Mouse (Mus musculus): ENCODE measurements around the gene Klf17. TPM values are rescaled to one million over a fixed set of nuclear protein-coding genes. Genes with fewer than 3 reads are reported as not detected.
"Not testable (repeated sequence)": the region's sequence is repeated elsewhere in the genome, so short reads cannot be mapped to it uniquely, and the experiment has no call there.

The Klf17 gene
- polyA plus RNA-seq, 1 experiment, result not detected

DNA sequence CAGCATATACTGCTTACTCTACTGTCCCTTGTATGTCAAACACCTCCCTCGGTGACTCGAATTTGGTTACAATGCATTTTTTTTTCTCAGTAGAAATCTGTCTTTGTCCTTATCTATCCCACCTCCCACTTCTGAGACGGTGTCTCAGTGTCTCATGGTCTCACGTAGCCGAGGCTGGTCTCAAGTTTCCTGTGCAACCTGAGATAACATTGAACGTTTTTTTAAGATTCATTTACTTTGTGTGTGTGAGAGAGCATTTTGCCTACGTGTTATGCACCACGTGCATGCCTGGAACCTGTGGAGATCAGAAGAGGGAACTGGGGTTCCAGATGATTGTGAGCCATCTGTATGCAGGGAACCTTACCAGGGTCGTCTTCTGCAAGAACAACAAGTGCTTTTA, 7.5 kb upstream of the Klf17 start:
- 80% methylated on average over 9 of the region's 9 CpGs for WGBS
- Histone ChIP-seq H3K4me1 (ENCODE audit: control insufficient read depth, insufficient read depth, low read length) (no peaks in the 10 kb centered on the region), H3K4me3 (ENCODE audit: insufficient read depth, low read depth, low read length) (no peak overlapping the region), H3K27ac (ENCODE audit: insufficient read depth, low read depth, low read length) (no peak overlapping the region)
- no peak for TF ChIP-seq POLR2A (IDR thresholded peaks at IDR 0.05; ENCODE audit: insufficient read depth, low read depth, low read length)

DNA sequence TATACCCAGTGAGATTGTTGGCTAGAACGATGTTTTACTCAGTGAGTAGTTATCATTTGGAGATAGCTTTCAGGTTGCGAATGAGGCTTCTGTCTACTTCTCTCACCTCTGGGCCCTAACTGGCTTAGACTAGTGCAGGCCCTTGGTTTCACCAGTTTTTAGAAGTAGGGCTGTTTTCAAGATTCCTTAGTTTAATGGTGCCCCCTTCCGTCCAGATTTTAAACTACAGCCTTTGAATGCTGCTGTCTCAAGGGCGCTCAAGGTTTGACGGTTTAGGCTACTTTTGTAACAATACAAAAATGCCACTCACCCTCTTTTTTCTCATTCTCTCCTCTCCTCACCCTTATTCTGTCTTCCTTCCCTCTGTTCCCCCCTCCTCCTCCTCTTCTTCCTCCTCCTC, 5.5 kb upstream of the Klf17 start:
- 21% methylated on average over 5 of the region's 5 CpGs for WGBS
- no peak overlapping the region for H3K27ac ChIP-seq (ENCODE audit: insufficient read depth, low read depth, low read length)
- H3K4me3 ChIP-seq (ENCODE audit: insufficient read depth, low read depth, low read length), result no peak overlapping the region
- H3K4me1 ChIP-seq (ENCODE audit: control insufficient read depth, insufficient read depth, low read length), result no peaks in the 10 kb centered on the region
- no peak for TF ChIP-seq CTCF (IDR thresholded peaks at IDR 0.05; ENCODE audit: insufficient read depth, low read depth, low read length)
- no peak for TF ChIP-seq POLR2A (IDR thresholded peaks at IDR 0.05; ENCODE audit: insufficient read depth, low read depth, low read length)

- 92% methylated on average over 5 of the region's 5 CpGs for WGBS
These were observed 5.3 kb downstream of the Klf17 start for GRCm38 (mm10) chr4:117760151-117760550.

DNA sequence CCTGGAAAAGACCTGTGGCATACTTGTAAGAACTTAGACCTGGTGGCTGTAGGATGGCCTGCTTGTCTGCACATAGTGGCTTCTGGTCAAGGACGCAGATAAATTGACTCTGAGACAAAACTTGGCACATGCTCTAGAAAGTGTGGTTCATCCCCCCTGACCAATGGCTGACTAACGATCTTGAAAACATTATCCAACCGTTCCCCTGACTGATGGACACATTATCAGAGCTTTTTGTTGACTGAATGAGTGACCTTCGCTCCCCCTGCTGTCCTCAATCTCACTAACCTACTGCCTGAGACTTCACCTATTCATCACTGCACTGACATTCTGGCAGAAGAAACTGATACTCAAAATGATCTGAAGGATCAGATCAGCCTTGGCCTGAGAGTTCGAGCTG, 13.0 kb downstream of the Klf17 start:
- WGBS, result 73% methylated on average over 5 of the region's 5 CpGs
- not testable (repeated sequence) for H3K27ac ChIP-seq (ENCODE audit: insufficient read depth, low read depth, low read length); H3K4me1 ChIP-seq (ENCODE audit: control insufficient read depth, insufficient read depth, low read length); H3K4me3 ChIP-seq (ENCODE audit: insufficient read depth, low read depth, low read length)

More at GRCm38 (mm10) chr4:117760151-117760550, 5.3 kb downstream of the Klf17 start:
- H3K4me3 ChIP-seq (ENCODE audit: insufficient read depth, low read depth, low read length), result no peak overlapping the region
- H3K27ac ChIP-seq (ENCODE audit: insufficient read depth, low read depth, low read length), result no peak overlapping the region
- H3K4me1 ChIP-seq (ENCODE audit: control insufficient read depth, insufficient read depth, low read length), result no peaks in the 10 kb centered on the region
- no peak for TF ChIP-seq CTCF (IDR thresholded peaks at IDR 0.05; ENCODE audit: insufficient read depth, low read depth, low read length)
- TF ChIP-seq POLR2A (IDR thresholded peaks at IDR 0.05; ENCODE audit: insufficient read depth, low read depth, low read length), result no peak

GRCm38 (mm10) chr4:117737559-117737958, 27.9 kb downstream of the Klf17 start:
- TF ChIP-seq POLR2A (IDR thresholded peaks at IDR 0.05; ENCODE audit: insufficient read depth, low read depth, low read length) (no peak), CTCF (IDR thresholded peaks at IDR 0.05; ENCODE audit: insufficient read depth, low read depth, low read length) (no peak)
- no peak overlapping the region for H3K4me3 ChIP-seq (ENCODE audit: insufficient read depth, low read depth, low read length)
- WGBS, result 49% methylated on average over 8 of the region's 8 CpGs
- no peak overlapping the region for H3K27ac ChIP-seq (ENCODE audit: insufficient read depth, low read depth, low read length)
- peaks cover 2% of the 10 kb centered on the region; the same call in 1 of the 2 replicates for H3K4me1 ChIP-seq (ENCODE audit: control insufficient read depth, insufficient read depth, low read length)

- no peaks in the 10 kb centered on the region for H3K4me1 ChIP-seq (ENCODE audit: control insufficient read depth, insufficient read depth, low read length)
- WGBS, result 86% methylated on average over 3 of the region's 3 CpGs
- H3K4me3 ChIP-seq (ENCODE audit: insufficient read depth, low read depth, low read length), result no peak overlapping the region
- TF ChIP-seq POLR2A (IDR thresholded peaks at IDR 0.05; ENCODE audit: insufficient read depth, low read depth, low read length), result no peak
- TF ChIP-seq CTCF (IDR thresholded peaks at IDR 0.05; ENCODE audit: insufficient read depth, low read depth, low read length), result no peak
- H3K27ac ChIP-seq (ENCODE audit: insufficient read depth, low read depth, low read length), result no peak overlapping the region
These were observed 33.5 kb downstream of the Klf17 start for GRCm38 (mm10) chr4:117731926-117732325.

GRCm38 (mm10) chr4:117724112-117724511, 41.3 kb downstream of the Klf17 start, which contains the start of gene Gm12845:
TSS of gene Gm12845 (plus strand) at chr4:117724412.
- Histone ChIP-seq H3K4me1 (ENCODE audit: control insufficient read depth, insufficient read depth, low read length) (no peaks in the 10 kb centered on the region), H3K4me3 (ENCODE audit: insufficient read depth, low read depth, low read length) (no peak within 1 kb of the TSS), H3K27ac (ENCODE audit: insufficient read depth, low read depth, low read length) (no peak within 1 kb of the TSS)
- TF ChIP-seq CTCF (IDR thresholded peaks at IDR 0.05; ENCODE audit: insufficient read depth, low read depth, low read length) (no peak), POLR2A (IDR thresholded peaks at IDR 0.05; ENCODE audit: insufficient read depth, low read depth, low read length) (no peak)
- 93% methylated on average over 1 of the region's 1 CpGs for WGBS

GRCm38 (mm10) chr4:117713303-117714098, 51.9 kb downstream of the Klf17 start:
- no peak overlapping the region for H3K4me3 ChIP-seq (ENCODE audit: insufficient read depth, low read depth, low read length)
- no peaks in the 10 kb centered on the region for H3K4me1 ChIP-seq (ENCODE audit: control insufficient read depth, insufficient read depth, low read length)
- TF ChIP-seq POLR2A (IDR thresholded peaks at IDR 0.05; ENCODE audit: insufficient read depth, low read depth, low read length) (no peak), CTCF (IDR thresholded peaks at IDR 0.05; ENCODE audit: insufficient read depth, low read depth, low read length) (no peak)
- H3K27ac ChIP-seq (ENCODE audit: insufficient read depth, low read depth, low read length), result no peak overlapping the region
- 94% methylated on average over 6 of the region's 6 CpGs for WGBS

GRCm38 (mm10) chr4:117712314-117712713, 53.1 kb downstream of the Klf17 start:
- H3K4me1 ChIP-seq (ENCODE audit: control insufficient read depth, insufficient read depth, low read length), result no peaks in the 10 kb centered on the region
- H3K27ac ChIP-seq (ENCODE audit: insufficient read depth, low read depth, low read length), result no peak overlapping the region
- TF ChIP-seq POLR2A (IDR thresholded peaks at IDR 0.05; ENCODE audit: insufficient read depth, low read depth, low read length), result no peak
- TF ChIP-seq CTCF (IDR thresholded peaks at IDR 0.05; ENCODE audit: insufficient read depth, low read depth, low read length), result no peak
- no peak overlapping the region for H3K4me3 ChIP-seq (ENCODE audit: insufficient read depth, low read depth, low read length)
- WGBS, result 86% methylated on average over 3 of the region's 3 CpGs

Measured in olfactory bulb, adult 2 months (tissue).